Mouse (Mus musculus): ENCODE data around the gene Mtfr1l. TPM values are rescaled to one million over a fixed set of nuclear protein-coding genes. Genes with fewer than 3 reads are reported as not detected.

The Mtfr1l gene
- total RNA-seq, 2 experiments from 2014 or later, result 60.2 to 60.7 TPM

Small RNA genes lying within 50 kb of the gene (microRNA-seq; reads per million reads assigned to microRNA genes)
- 0 reads per million in 2 experiments for gene Mir6403

Other genes starting within 250 kb of the Mtfr1l start
- gene Pdik1l, start 247.5 kb downstream of the Mtfr1l start, total RNA-seq (2021), result 10 to 100 TPM; 18.6 to 19.8 TPM
- under 1 TPM; 0.32 to 0.39 TPM for gene Trim63, start 220.3 kb downstream of the Mtfr1l start, total RNA-seq (2021)
- not detected for gene Slc30a2, start 192.2 kb downstream of the Mtfr1l start, total RNA-seq (2021)
- gene Extl1, start 151.5 kb downstream of the Mtfr1l start, total RNA-seq (2021), result 10 to 100 TPM; 49.2 to 52.5 TPM
- 1 to 10 TPM; 5.3 to 9.1 TPM for gene Pafah2, start 139.1 kb downstream of the Mtfr1l start, total RNA-seq (2021)
- gene Stmn1, start 67.1 kb downstream of the Mtfr1l start, total RNA-seq (2021), result 1,000 to 10,000 TPM in 1 of 2 experiments, 100 to 1,000 TPM in 1; 940 to 1,084 TPM
- gene Paqr7, start 38.7 kb downstream of the Mtfr1l start, total RNA-seq (2021), result 10 to 100 TPM; 61.2 to 63.3 TPM
- gene Aunip, start 24.4 kb downstream of the Mtfr1l start, total RNA-seq (2021), result under 1 TPM; 0.37 to 0.60 TPM
- 10 to 100 TPM; 18.6 to 20.9 TPM for gene Selenon, start 16.8 kb upstream of the Mtfr1l start, total RNA-seq (2021)
- 10 to 100 TPM; 42.3 to 42.7 TPM for gene Man1c1, start 168.9 kb upstream of the Mtfr1l start, total RNA-seq (2021)
- gene Ldlrap1, start 232.6 kb upstream of the Mtfr1l start, total RNA-seq (2021), result 1 to 10 TPM; 2.7 TPM